Mouse (Mus musculus) limb, embryonic 10.5 days (tissue): Measurements from ENCODE around the gene Prss57. TPM values are rescaled to one million over a fixed set of nuclear protein-coding genes. Genes with fewer than 3 reads are reported as not detected.

ENCODE experiments used
- DNase-seq: peaks from one replicate; pipeline ENCODE4 v3.0.0-alpha.2; 2017; ENCODE audit warnings: low spot score
- H3K27ac ChIP-seq: fragments of 300-500 bp; sonication (generic); 2 replicates; pipeline ENCODE4 v1.5.1; 2016; ENCODE audit warnings: mild to moderate bottlenecking
- H3K27me3 ChIP-seq: fragments of 300-500 bp; sonication (generic); 2 replicates; pipeline ENCODE4 v1.6.1; 2016; ENCODE audit warnings: low read depth, mild to moderate bottlenecking; ENCODE audit not compliant: poor library complexity, severe bottlenecking
- H3K36me3 ChIP-seq: fragments of 300-500 bp; sonication (generic); 2 replicates; pipeline ENCODE4 v1.6.1; 2016; ENCODE audit warnings: mild to moderate bottlenecking, moderate library complexity
- H3K4me1 ChIP-seq: fragments of 300-500 bp; sonication (generic); 2 replicates; pipeline ENCODE4 v1.6.1; 2016
- H3K4me3 ChIP-seq: fragments of 300-500 bp; sonication (generic); 2 replicates; pipeline ENCODE4 v1.5.1; 2016; ENCODE audit warnings: mild to moderate bottlenecking, moderate library complexity
- H3K9me3 ChIP-seq: fragments of 300-500 bp; sonication (generic); replicated peaks from 2 replicates; pipeline ENCODE4 v1.6.1; 2016; ENCODE audit warnings: mild to moderate bottlenecking
- WGBS: fragments of 180-500 bp; shearing (Covaris S2); methylation state at CpG from one replicate; pipeline ENCODE4 v1.1.7; 2016; 5-methylcytosine and 5-hydroxymethylcytosine counted together
- polyA plus RNA-seq: library from polyadenylated mRNA; unstranded; fragments of >200 nt; fragmentation: Nextera tagmentation; extraction: Ambion mirVana; gene quantifications from 2 replicates; pipeline ENCODE4 v1.2.1, GENCODE M21; 2016

Gene Prss57
- polyA plus RNA-seq, 1 experiment from 2014 or later: 0.19 TPM

GRCm38 (mm10) chr10:79774486-79775279, 16.1 kb downstream of the Prss57 start:
- peaks cover 49% of the 10 kb centered on the region for H3K27me3 ChIP-seq

DNA sequence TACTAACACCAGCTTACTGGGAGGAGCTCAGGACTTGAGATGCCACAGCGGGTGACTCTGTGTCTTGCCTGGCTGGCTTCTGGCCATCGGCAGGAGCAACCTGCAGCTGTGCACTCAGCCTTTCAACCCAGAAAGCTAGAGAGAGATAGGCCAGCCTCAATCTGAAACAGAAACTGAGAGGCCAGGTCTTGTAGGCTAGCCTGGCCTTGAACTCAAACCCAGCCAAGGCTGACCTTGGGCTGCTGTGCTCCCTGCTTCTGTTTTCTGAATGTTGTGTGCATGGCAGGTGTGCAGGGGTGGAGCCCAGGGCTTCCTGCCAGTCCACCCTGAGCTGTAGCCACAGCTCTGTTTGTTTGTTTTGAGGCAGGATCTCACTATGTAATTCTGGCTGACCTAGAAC, 17.6 kb downstream of the Prss57 start:
- 85% methylated on average over 2 of the region's 2 CpGs for WGBS
- DNase-seq: no peak
- Histone ChIP-seq H3K4me3 (no peak overlapping the region), H3K36me3 (no peaks in the 10 kb centered on the region), H3K27me3 (peaks cover 34% of the 10 kb centered on the region), H3K27ac (no peak overlapping the region), H3K4me1 (peaks cover 24% of the 10 kb centered on the region), H3K9me3 (0 out of 2 replicates have a peak, but pooled peaks cover 4% of the 10 kb centered on the region)

More at GRCm38 (mm10) chr10:79774486-79775279, 16.1 kb downstream of the Prss57 start:
- 0 out of 2 replicates have a peak, but pooled peaks cover 4% of the 10 kb centered on the region for H3K9me3 ChIP-seq
- H3K4me1 ChIP-seq: peaks cover 30% of the 10 kb centered on the region
- no peaks in the 10 kb centered on the region for H3K36me3 ChIP-seq
- H3K4me3 ChIP-seq: no peak overlapping the region
- DNase-seq: no peak
- 77% methylated on average over 5 of the region's 5 CpGs for WGBS
- H3K27ac ChIP-seq: no peak overlapping the region

GRCm38 (mm10) chr10:79772320-79772719, 18.4 kb downstream of the Prss57 start:
- WGBS: 93% methylated on average over 3 of the region's 3 CpGs
- H3K4me1 ChIP-seq: peaks cover 24% of the 10 kb centered on the region
- no peak for DNase-seq

DNA sequence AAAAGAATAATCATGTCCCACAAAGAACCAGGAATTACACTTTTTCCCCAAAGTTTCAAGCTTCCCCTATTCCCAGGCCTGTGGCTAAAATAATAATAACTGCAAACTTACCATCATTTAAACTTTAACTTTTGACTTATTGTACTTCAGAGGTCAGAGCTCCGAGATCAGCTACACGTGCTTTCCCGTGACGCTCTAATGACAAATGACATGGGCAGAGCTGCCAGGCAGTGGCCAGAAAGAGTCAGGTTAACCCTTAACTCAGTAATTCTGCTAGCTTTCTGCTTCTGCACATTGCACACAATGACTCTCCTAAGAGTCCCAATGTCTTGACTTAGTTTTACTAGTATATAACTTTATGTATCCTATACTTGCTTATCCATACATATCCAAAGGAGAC, 21.4 kb downstream of the Prss57 start:
- no peak for DNase-seq
- Histone ChIP-seq H3K27me3 (0 out of 2 replicates have a peak, but pooled peaks cover 10% of the 10 kb centered on the region), H3K9me3 (no peaks in the 10 kb centered on the region), H3K27ac (no peak overlapping the region), H3K36me3 (peaks cover 8% of the 10 kb centered on the region), H3K4me1 (peaks cover 38% of the 10 kb centered on the region), H3K4me3 (no peak overlapping the region)
- 32% methylated on average over 4 of the region's 4 CpGs for WGBS

More at GRCm38 (mm10) chr10:79772320-79772719, 18.4 kb downstream of the Prss57 start:
- no peak overlapping the region for H3K4me3 ChIP-seq
- no peaks in the 10 kb centered on the region for H3K36me3 ChIP-seq
- 0 out of 2 replicates have a peak, but pooled peaks cover 4% of the 10 kb centered on the region for H3K9me3 ChIP-seq
- peaks cover 25% of the 10 kb centered on the region for H3K27me3 ChIP-seq
- H3K27ac ChIP-seq: no peak overlapping the region

- H3K36me3 ChIP-seq: peaks cover 17% of the 10 kb centered on the region
- H3K4me3 ChIP-seq: 0 out of 2 replicates have a peak overlapping the region, but pooled peaks have one; percentile 97
- H3K4me1 ChIP-seq: peaks cover 46% of the 10 kb centered on the region
- DNase-seq: peak; percentile 89
- H3K9me3 ChIP-seq: no peaks in the 10 kb centered on the region
- H3K27me3 ChIP-seq: 0 out of 2 replicates have a peak, but pooled peaks cover 10% of the 10 kb centered on the region
- WGBS: 2% methylated on average over 5 of the region's 5 CpGs
- no peak overlapping the region for H3K27ac ChIP-seq
Measured at GRCm38 (mm10) chr10:79768400-79768799, 22.4 kb downstream of the Prss57 start.

DNA sequence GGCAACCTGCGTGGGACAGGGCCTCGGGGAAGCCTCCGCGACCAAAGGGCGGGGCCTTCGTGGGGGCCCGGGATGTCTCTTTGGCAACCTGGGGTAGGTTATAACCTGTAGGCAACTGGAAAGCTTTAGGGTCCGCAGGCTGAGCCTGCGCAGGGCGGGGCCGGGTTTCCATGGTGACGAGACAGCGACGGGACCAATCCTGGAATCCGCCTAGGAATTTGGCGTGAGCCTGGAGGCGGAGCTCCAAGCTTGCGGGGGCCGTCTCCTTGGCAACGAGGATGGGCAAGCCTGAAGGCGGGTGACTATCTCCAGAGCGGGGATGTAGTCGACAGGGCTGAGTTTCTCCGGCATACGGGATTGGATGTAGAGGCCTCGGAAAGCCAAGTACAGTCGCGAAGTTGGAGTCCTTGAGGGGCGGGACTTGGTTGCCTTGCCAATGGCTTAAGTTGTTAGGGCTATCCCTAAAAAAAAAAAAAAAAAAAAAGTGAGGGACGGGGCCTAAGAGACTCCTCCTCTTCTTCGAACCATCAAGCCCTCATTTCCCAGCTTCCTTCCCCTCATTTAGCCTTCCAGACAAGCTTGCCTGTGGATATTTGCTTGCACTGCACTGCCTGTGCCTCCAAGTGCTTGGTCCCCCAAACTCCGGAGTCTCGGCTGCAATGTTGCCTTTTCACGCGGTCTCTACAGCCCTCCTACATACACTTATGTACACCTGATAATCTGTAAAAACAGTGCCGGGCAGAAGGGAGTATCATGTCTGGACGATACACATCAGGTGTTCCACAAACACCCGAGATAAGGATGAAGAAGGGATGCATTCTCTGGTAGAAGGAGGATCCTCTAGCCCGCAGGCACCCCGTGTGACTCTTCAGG, 23.2 kb downstream of the Prss57 start:
- Histone ChIP-seq H3K27me3 (0 out of 2 replicates have a peak, but pooled peaks cover 10% of the 10 kb centered on the region), H3K36me3 (peaks cover 25% of the 10 kb centered on the region), H3K9me3 (no peaks in the 10 kb centered on the region), H3K4me3 (peak overlapping the region; percentile 97), H3K4me1 (peaks cover 46% of the 10 kb centered on the region), H3K27ac (peak overlapping the region; percentile 96)
- 13% methylated on average over 40 of the region's 40 CpGs for WGBS
- peak; percentile 92 for DNase-seq

GRCm38 (mm10) chr10:79766508-79767325, 24.0 kb downstream of the Prss57 start, which contains the start of gene Rnf126:
Gene Rnf126 (minus strand): TSS chr10:79766952.
- Histone ChIP-seq H3K36me3 (peaks cover 34% of the 10 kb centered on the region), H3K4me3 (peak within 1 kb of the TSS; percentile 97), H3K4me1 (peaks cover 46% of the 10 kb centered on the region), H3K27ac (peak within 1 kb of the TSS; percentile 96), H3K9me3 (no peaks in the 10 kb centered on the region), H3K27me3 (0 out of 2 replicates have a peak, but pooled peaks cover 10% of the 10 kb centered on the region)
- WGBS: under 1% methylated on average over 101 of the region's 101 CpGs
- DNase-seq: peak; percentile 99

GRCm38 (mm10) chr10:79766001-79766507, 24.7 kb downstream of the Prss57 start:
- peak overlapping the region; percentile 96 for H3K27ac ChIP-seq
- DNase-seq: no peak
- 12% methylated on average over 16 of the region's 16 CpGs for WGBS

GRCm38 (mm10) chr10:79765228-79765745, 25.5 kb downstream of the Prss57 start:
- no peak for DNase-seq
- H3K4me1 ChIP-seq: peaks cover 46% of the 10 kb centered on the region
- WGBS: 88% methylated on average over 2 of the region's 2 CpGs
- peak overlapping the region; percentile 96; the same call in 1 of the 2 replicates for H3K27ac ChIP-seq
- H3K4me3 ChIP-seq: peak overlapping the region; percentile 97
- 0 out of 2 replicates have a peak, but pooled peaks cover 1% of the 10 kb centered on the region for H3K27me3 ChIP-seq
- H3K36me3 ChIP-seq: peaks cover 48% of the 10 kb centered on the region
- no peaks in the 10 kb centered on the region for H3K9me3 ChIP-seq

More at GRCm38 (mm10) chr10:79766001-79766507, 24.7 kb downstream of the Prss57 start:
- H3K4me3 ChIP-seq: peak overlapping the region; percentile 97
- peaks cover 46% of the 10 kb centered on the region for H3K4me1 ChIP-seq
- 0 out of 2 replicates have a peak, but pooled peaks cover 9% of the 10 kb centered on the region for H3K27me3 ChIP-seq
- H3K9me3 ChIP-seq: no peaks in the 10 kb centered on the region
- H3K36me3 ChIP-seq: peaks cover 40% of the 10 kb centered on the region

DNA sequence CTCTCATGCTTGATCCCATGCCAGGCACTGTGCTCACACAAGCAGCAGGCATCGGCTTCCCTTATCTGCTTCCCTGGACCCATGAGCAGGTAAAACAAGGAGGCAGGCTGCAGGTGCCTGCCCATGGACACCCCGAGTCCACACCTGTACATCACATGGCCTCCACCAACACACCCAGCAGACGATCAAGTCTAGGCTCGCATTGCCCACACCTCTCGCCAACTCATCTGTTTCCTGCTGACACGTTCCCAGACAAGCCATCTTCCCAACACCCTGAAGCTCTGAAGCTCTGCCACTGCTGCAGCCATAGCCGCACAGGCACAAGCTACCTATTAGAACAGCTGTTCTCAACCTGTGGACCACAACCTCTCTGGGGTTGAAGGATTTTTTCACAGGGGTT, 26.5 kb downstream of the Prss57 start:
- H3K36me3 ChIP-seq: peaks cover 58% of the 10 kb centered on the region
- H3K4me3 ChIP-seq: no peak overlapping the region
- DNase-seq: no peak
- no peaks in the 10 kb centered on the region for H3K27me3 ChIP-seq
- no peaks in the 10 kb centered on the region for H3K9me3 ChIP-seq
- peaks cover 46% of the 10 kb centered on the region for H3K4me1 ChIP-seq
- H3K27ac ChIP-seq: no peak overlapping the region
- 86% methylated on average over 7 of the region's 7 CpGs for WGBS

DNA sequence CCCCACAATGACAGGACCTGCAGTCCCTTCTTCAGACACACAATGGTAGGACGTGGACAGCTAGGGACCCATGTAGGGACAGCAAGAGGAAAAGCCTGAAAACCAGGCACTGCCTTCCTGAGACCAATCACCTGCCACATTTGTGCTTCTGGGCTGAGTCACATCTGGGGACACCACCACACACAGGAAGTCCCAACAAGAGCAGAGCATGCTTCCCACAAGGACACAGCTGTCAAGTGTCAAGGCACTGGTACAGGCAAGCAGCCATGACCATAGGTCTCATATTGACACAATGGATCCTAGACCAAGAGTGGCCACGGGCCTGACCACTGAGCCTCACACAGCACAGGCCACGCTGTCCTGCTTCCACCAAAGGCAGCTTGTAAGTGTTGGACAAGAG, 27.9 kb downstream of the Prss57 start:
- H3K27me3 ChIP-seq: no peaks in the 10 kb centered on the region
- no peaks in the 10 kb centered on the region for H3K9me3 ChIP-seq
- DNase-seq: no peak
- H3K4me1 ChIP-seq: peaks cover 37% of the 10 kb centered on the region
- no peak overlapping the region for H3K27ac ChIP-seq
- peaks cover 72% of the 10 kb centered on the region for H3K36me3 ChIP-seq
- 88% methylated on average over 3 of the region's 3 CpGs for WGBS
- H3K4me3 ChIP-seq: no peak overlapping the region
